Mouse (Mus musculus): ENCODE measurements around the gene Lonrf3. TPM values are rescaled to one million over a fixed set of nuclear protein-coding genes. Genes with fewer than 3 reads are reported as not detected.

Gene Lonrf3
- total RNA-seq (2014; rRNA removed) (7.1 and 7.6 TPM in 2 replicates), polyA plus RNA-seq (2015; fragmentation: Nextera tagmentation; extraction: Ambion mirVana) (0.49 and 0.61 TPM in 2 replicates)

DNA sequence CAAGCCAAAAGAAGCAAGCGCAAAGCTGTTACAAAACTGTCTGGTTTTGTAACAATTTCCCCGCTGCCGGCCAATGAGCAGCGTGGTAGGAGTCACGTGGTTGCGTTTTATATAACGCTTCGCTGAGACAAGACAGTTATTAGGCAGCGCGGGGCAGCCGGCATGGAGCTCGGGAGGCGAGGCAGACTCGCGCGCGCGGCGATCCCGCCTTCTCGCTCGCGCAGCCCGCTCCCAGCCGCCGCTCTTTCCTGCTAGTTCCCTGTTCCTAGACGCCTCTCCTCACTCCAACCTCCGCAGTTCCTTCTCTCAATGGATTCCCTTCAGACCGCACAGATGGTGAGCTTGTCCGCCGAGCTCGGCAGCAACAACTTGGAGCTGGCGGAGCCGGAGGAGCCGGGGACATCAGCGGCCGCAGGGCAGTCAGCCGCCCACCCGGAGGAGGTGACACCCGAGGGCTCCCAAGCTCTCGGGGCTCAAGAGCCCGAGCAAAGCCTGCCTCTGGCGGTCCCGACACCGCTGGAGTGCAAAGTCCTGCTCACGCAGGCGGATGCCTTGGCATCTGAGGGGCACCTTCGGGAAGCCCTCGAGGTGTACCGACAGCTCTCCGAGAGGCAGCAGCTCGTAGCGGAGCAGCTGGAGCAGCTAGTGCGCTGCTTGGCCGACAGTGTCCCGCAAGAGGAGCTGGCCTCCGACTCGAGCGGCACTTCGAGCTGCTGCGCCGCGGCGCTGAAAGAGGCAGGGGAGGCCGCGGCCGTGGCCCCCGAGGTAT is at the start of gene Lonrf3:
Gene Lonrf3 (plus strand): TSS at position 83 of the 769 bp plus-strand sequence.
- no peak for TF ChIP-seq CTCF (IDR thresholded peaks at IDR 0.05)
- H3K4me1 ChIP-seq (ENCODE audit: insufficient read depth, low read length): no peaks in the 10 kb centered on the region
- peak; percentile 69 for DNase-seq (ENCODE audit: low spot score)
- H3K27me3 ChIP-seq (ENCODE audit: insufficient read depth, low read length): no peaks in the 10 kb centered on the region
- H3K27ac ChIP-seq (ENCODE audit: low read depth, low read length): no peak within 1 kb of the TSS
- peak within 1 kb of the TSS; percentile 88 for H3K4me2 ChIP-seq (ENCODE audit: low read depth, low read length, poor library complexity, severe bottlenecking)
- no peak within 1 kb of the TSS for H3K9ac ChIP-seq (replicated peaks; ENCODE audit: low read length, poor library complexity, severe bottlenecking)
- H3K36me3 ChIP-seq (ENCODE audit: insufficient read depth, low read length): no peaks in the 10 kb centered on the region
- peak within 1 kb of the TSS; percentile 45 for H3K4me3 ChIP-seq (ENCODE audit: low read depth, low read length)
- peak; percentile 81 for ATAC-seq (ENCODE audit: low FRiP score)
- H3K9me3 ChIP-seq (ENCODE audit: low read length): no peaks in the 10 kb centered on the region
- 21% methylated on average over 64 of the region's 68 CpGs for whole genome bisulfite sequencing

DNA sequence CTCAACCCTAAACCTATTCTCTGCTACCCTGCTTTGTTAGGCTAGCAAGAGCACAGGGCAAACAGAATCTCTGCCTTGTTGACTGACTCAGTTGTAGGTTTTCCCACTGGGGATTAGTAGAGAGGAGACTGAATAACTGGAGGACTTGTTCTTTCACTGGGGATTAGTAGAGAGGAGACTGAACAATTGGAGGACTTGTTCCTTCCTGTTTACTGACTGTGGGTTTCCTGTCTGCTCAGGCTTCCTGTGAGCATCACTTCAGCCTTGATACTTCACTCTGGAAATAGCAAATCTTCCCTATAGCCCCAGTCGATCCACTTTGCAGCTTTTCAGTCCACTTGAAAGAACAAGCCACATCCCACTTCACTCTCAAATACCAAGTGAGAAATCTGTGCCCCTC is 49.4 kb upstream of the Lonrf3 start:
- H3K4me2 ChIP-seq (ENCODE audit: low read depth, low read length, poor library complexity, severe bottlenecking): no peak overlapping the region
- no peak for TF ChIP-seq CTCF (IDR thresholded peaks at IDR 0.05)
- H3K36me3 ChIP-seq (ENCODE audit: insufficient read depth, low read length): no peaks in the 10 kb centered on the region
- H3K4me3 ChIP-seq (ENCODE audit: low read depth, low read length): no peak overlapping the region
- no peak overlapping the region for H3K27ac ChIP-seq (ENCODE audit: low read depth, low read length)
- WGBS: 52% methylated on average over 1 of the region's 1 CpGs
- no peak overlapping the region for H3K9ac ChIP-seq (replicated peaks; ENCODE audit: low read length, poor library complexity, severe bottlenecking)
- H3K4me1 ChIP-seq (ENCODE audit: insufficient read depth, low read length): no peaks in the 10 kb centered on the region
- no peak for DNase-seq (ENCODE audit: low spot score)
- ATAC-seq (ENCODE audit: low FRiP score): no peak
- H3K27me3 ChIP-seq (ENCODE audit: insufficient read depth, low read length): no peaks in the 10 kb centered on the region
- H3K9me3 ChIP-seq (ENCODE audit: low read length): no peaks in the 10 kb centered on the region

DNA sequence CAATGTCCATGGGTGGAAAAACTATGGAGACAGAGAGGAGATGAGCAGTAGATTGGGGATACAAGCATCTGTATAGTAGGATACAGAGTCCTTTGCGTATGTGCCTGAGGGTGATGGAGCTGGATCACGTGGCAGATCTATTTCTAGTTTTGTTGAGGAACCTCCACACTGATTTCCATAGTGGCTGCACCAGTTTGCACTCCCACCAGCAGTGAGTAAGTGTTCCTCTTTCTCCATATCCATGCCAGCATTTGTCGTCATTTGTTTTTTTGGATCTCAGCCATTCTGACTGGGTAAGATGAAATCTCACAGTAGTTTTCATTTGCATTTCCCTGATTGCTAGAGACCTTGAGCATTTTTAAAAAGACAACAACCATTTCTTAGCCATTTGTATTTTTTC is 16.7 kb upstream of the Lonrf3 start:
- Histone ChIP-seq H3K4me1 (ENCODE audit: insufficient read depth, low read length) (no peaks in the 10 kb centered on the region), H3K36me3 (ENCODE audit: insufficient read depth, low read length) (no peaks in the 10 kb centered on the region), H3K27ac (ENCODE audit: low read depth, low read length) (no peak overlapping the region), H3K27me3 (ENCODE audit: insufficient read depth, low read length) (no peaks in the 10 kb centered on the region), H3K4me2 (ENCODE audit: low read depth, low read length, poor library complexity, severe bottlenecking) (no peak overlapping the region), H3K9ac (replicated peaks; ENCODE audit: low read length, poor library complexity, severe bottlenecking) (no peak overlapping the region), H3K9me3 (ENCODE audit: low read length) (no peaks in the 10 kb centered on the region), H3K4me3 (ENCODE audit: low read depth, low read length) (no peak overlapping the region)
- DNase-seq (ENCODE audit: low spot score) (no peak), ATAC-seq (ENCODE audit: low FRiP score) (no peak)
- WGBS: 74% methylated on average over 3 of the region's 3 CpGs
- no peak for TF ChIP-seq CTCF (IDR thresholded peaks at IDR 0.05)

DNA sequence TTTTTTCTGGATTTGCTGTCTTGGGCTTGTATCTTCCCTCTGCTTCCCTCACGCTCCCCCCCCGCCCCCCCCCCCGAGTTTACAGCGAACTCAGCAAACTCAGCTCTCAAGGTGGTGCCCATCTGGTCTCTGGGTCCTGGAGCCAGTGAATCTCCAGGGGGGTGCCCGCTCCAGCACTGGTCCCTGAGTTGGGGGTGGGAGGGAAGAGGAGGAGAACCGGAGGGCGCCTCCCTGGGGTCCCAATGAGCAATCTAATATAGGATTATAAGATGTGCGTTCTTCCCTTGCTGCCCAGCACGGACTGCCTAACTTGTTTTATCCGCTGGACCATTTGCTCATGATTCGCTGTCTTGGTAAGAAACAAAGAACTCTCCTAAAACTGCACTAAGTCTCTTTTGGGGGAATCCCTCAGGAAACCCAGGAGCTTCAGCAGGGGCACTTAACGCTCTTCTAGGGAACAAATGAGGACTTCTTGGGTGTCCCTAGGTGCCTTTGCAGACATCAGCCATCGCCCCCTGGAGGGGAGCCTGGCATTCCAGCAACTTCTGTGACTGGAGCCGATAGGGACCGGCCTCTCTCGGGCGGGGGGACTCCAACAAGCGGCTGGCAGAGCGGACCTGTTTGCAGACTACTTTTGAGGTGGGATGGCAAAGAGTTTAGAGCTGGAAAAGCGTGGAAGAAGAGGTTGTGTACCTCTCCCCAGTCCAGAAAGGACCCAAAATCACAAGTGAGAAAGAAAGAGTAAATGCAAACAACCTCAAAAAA is 480 bp upstream of the Lonrf3 start:
- TF ChIP-seq CTCF (IDR thresholded peaks at IDR 0.05): peak; percentile 44
- no peak overlapping the region for H3K9ac ChIP-seq (replicated peaks; ENCODE audit: low read length, poor library complexity, severe bottlenecking)
- no peaks in the 10 kb centered on the region for H3K36me3 ChIP-seq (ENCODE audit: insufficient read depth, low read length)
- H3K27me3 ChIP-seq (ENCODE audit: insufficient read depth, low read length): no peaks in the 10 kb centered on the region
- no peaks in the 10 kb centered on the region for H3K9me3 ChIP-seq (ENCODE audit: low read length)
- ATAC-seq (ENCODE audit: low FRiP score): no peak
- DNase-seq (ENCODE audit: low spot score): peak; percentile 40
- 20% methylated on average over 17 of the region's 20 CpGs for WGBS
- peak overlapping the region; percentile 45 for H3K4me3 ChIP-seq (ENCODE audit: low read depth, low read length)
- no peaks in the 10 kb centered on the region for H3K4me1 ChIP-seq (ENCODE audit: insufficient read depth, low read length)
- peak overlapping the region; percentile 88 for H3K4me2 ChIP-seq (ENCODE audit: low read depth, low read length, poor library complexity, severe bottlenecking)
- no peak overlapping the region for H3K27ac ChIP-seq (ENCODE audit: low read depth, low read length)

DNA sequence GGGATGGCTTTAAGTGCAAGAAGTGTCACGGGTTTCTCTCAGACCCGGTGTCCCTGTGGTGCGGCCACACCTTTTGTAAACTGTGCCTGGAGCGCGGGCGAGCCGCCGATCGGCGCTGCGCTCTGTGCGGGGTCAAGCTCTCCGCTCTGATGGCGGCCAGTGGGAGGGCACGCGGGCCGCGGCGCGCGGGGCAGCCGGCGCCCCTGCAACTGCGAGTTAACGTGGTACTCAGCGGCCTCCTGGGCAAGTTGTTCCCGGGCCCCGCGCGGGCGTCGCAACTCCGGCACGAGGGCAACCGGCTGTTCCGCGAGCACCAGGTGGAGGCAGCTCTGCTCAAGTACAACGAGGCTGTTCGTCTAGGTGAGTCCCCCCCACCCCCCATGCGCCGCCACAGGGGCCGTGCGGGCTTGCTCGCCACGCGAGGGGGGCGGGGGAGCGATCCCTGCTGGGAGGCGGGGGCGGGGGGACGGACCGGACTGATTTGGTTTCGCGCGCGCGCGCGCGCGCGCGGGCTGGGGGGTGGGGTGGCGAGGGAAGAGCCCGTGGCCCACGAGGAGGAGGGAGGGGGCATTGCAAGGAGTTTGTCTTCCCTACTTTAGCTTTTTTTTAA is 992 bp downstream of the Lonrf3 start:
- Histone ChIP-seq H3K9ac (replicated peaks; ENCODE audit: low read length, poor library complexity, severe bottlenecking) (no peak overlapping the region), H3K4me2 (ENCODE audit: low read depth, low read length, poor library complexity, severe bottlenecking) (peak overlapping the region; percentile 88), H3K4me1 (ENCODE audit: insufficient read depth, low read length) (no peaks in the 10 kb centered on the region), H3K36me3 (ENCODE audit: insufficient read depth, low read length) (no peaks in the 10 kb centered on the region), H3K9me3 (ENCODE audit: low read length) (no peaks in the 10 kb centered on the region), H3K4me3 (ENCODE audit: low read depth, low read length) (peak overlapping the region; percentile 45), H3K27ac (ENCODE audit: low read depth, low read length) (no peak overlapping the region), H3K27me3 (ENCODE audit: insufficient read depth, low read length) (no peaks in the 10 kb centered on the region)
- DNase-seq (ENCODE audit: low spot score) (no peak), ATAC-seq (ENCODE audit: low FRiP score) (peak; percentile 44; the same call in 1 of the 2 replicates)
- WGBS: 28% methylated on average over 36 of the region's 66 CpGs
- no peak for TF ChIP-seq CTCF (IDR thresholded peaks at IDR 0.05)
